Mouse (Mus musculus) midbrain, embryonic 10.5 days (tissue): Measurements from ENCODE around the gene Gm21985. TPM values are rescaled to one million over a fixed set of nuclear protein-coding genes. Genes with fewer than 3 reads are reported as not detected.

Source experiments
- DNase-seq: peaks from one replicate; pipeline ENCODE4 v3.0.0-alpha.2; 2017; ENCODE audit warnings: low spot score
- H3K27ac ChIP-seq: fragments of 300-500 bp; sonication (generic); replicated peaks from 2 replicates; pipeline ENCODE4 v1.5.1; 2016; ENCODE audit warnings: mild to moderate bottlenecking
- H3K27me3 ChIP-seq: fragments of 300-500 bp; sonication (generic); 2 replicates; pipeline ENCODE4 v1.6.1; 2016; ENCODE audit warnings: low read depth, mild to moderate bottlenecking; ENCODE audit not compliant: poor library complexity, severe bottlenecking
- H3K36me3 ChIP-seq: fragments of 300-500 bp; sonication (generic); 2 replicates; pipeline ENCODE4 v1.6.1; 2016; ENCODE audit warnings: mild to moderate bottlenecking, moderate library complexity
- H3K4me1 ChIP-seq: fragments of 300-500 bp; sonication (generic); 2 replicates; pipeline ENCODE4 v1.6.1; 2016
- H3K4me3 ChIP-seq: fragments of 300-500 bp; sonication (generic); 2 replicates; pipeline ENCODE4 v1.5.1; 2016; ENCODE audit warnings: mild to moderate bottlenecking, moderate library complexity
- H3K9me3 ChIP-seq: fragments of 300-500 bp; sonication (generic); replicated peaks from 2 replicates; pipeline ENCODE4 v1.6.1; 2016; ENCODE audit warnings: mild to moderate bottlenecking
- WGBS: fragments of 180-500 bp; shearing (Covaris S2); methylation state at CpG from one replicate; pipeline ENCODE4 v1.1.7; 2016; 5-methylcytosine and 5-hydroxymethylcytosine counted together
- polyA plus RNA-seq: library from polyadenylated mRNA; unstranded; fragments of >200 nt; fragmentation: Nextera tagmentation; extraction: Ambion mirVana; gene quantifications from 2 replicates; pipeline ENCODE4 v1.2.1, GENCODE M21; 2016

Gm21985 gene
- polyA plus RNA-seq, 1 experiment from 2014 or later = 0.04 TPM

- Histone ChIP-seq H3K27ac (no peak overlapping the region), H3K36me3 (peaks cover 27% of the 10 kb centered on the region), H3K9me3 (no peaks in the 10 kb centered on the region), H3K27me3 (no peaks in the 10 kb centered on the region), H3K4me1 (no peaks in the 10 kb centered on the region), H3K4me3 (no peak overlapping the region)
- no peak for DNase-seq
- 86% methylated on average over 10 of the region's 10 CpGs for WGBS
These were observed 18.8 kb upstream of the Gm21985 start for GRCm38 (mm10) chr2:112247323-112247722.

- Histone ChIP-seq H3K27me3 (no peaks in the 10 kb centered on the region), H3K4me1 (no peaks in the 10 kb centered on the region), H3K9me3 (no peaks in the 10 kb centered on the region), H3K4me3 (no peak overlapping the region), H3K36me3 (peaks cover 14% of the 10 kb centered on the region), H3K27ac (no peak overlapping the region)
- no peak for DNase-seq
- 92% methylated on average over 10 of the region's 10 CpGs for WGBS
These were observed 16.2 kb upstream of the Gm21985 start for GRCm38 (mm10) chr2:112249780-112250453.

- H3K27me3 ChIP-seq = no peaks in the 10 kb centered on the region
- no peak for DNase-seq
- H3K4me3 ChIP-seq = no peak overlapping the region
- no peaks in the 10 kb centered on the region for H3K4me1 ChIP-seq
- H3K9me3 ChIP-seq = no peaks in the 10 kb centered on the region
- 75% methylated on average over 7 of the region's 7 CpGs for WGBS
- H3K27ac ChIP-seq = no peak overlapping the region
- no peaks in the 10 kb centered on the region for H3K36me3 ChIP-seq
These were observed 11.2 kb upstream of the Gm21985 start for GRCm38 (mm10) chr2:112254675-112255515.

GRCm38 (mm10) chr2:112259241-112259962 is 6.7 kb upstream of the Gm21985 start, which contains the start of gene Nutm1:
Gene Nutm1, minus strand, starts transcription at chr2:112259291.
- Histone ChIP-seq H3K4me1 (peaks cover 14% of the 10 kb centered on the region), H3K9me3 (no peaks in the 10 kb centered on the region), H3K27ac (no peak within 1 kb of the TSS), H3K36me3 (no peaks in the 10 kb centered on the region), H3K27me3 (no peaks in the 10 kb centered on the region), H3K4me3 (no peak within 1 kb of the TSS)
- 75% methylated on average over 10 of the region's 10 CpGs for WGBS
- DNase-seq = no peak

- Histone ChIP-seq H3K9me3 (no peaks in the 10 kb centered on the region), H3K27ac (peak within 1 kb of the TSS; percentile 83), H3K4me1 (peaks cover 33% of the 10 kb centered on the region), H3K4me3 (peak within 1 kb of the TSS; percentile 68), H3K27me3 (no peaks in the 10 kb centered on the region), H3K36me3 (no peaks in the 10 kb centered on the region)
- DNase-seq = peak; percentile 84
- WGBS = under 1% methylated on average over 36 of the region's 36 CpGs
These were observed 4.1 kb upstream of the Gm21985 start, which contains the start of gene Nop10 for GRCm38 (mm10) chr2:112261748-112262653. Gene Nop10, plus strand, starts transcription at chr2:112261926.

GRCm38 (mm10) chr2:112262779-112263295 is 3.3 kb upstream of the Gm21985 start:
- Histone ChIP-seq H3K4me3 (peak overlapping the region; percentile 68), H3K4me1 (peaks cover 41% of the 10 kb centered on the region), H3K27me3 (no peaks in the 10 kb centered on the region), H3K36me3 (no peaks in the 10 kb centered on the region), H3K27ac (peak overlapping the region; percentile 83), H3K9me3 (no peaks in the 10 kb centered on the region)
- DNase-seq = no peak
- 41% methylated on average over 4 of the region's 4 CpGs for WGBS

GRCm38 (mm10) chr2:112264364-112264763 is 1.8 kb upstream of the Gm21985 start:
- H3K9me3 ChIP-seq = no peaks in the 10 kb centered on the region
- H3K27me3 ChIP-seq = no peaks in the 10 kb centered on the region
- DNase-seq = no peak
- peaks cover 43% of the 10 kb centered on the region for H3K4me1 ChIP-seq
- 80% methylated on average over 4 of the region's 4 CpGs for WGBS
- no peak overlapping the region for H3K27ac ChIP-seq
- no peak overlapping the region for H3K4me3 ChIP-seq
- no peaks in the 10 kb centered on the region for H3K36me3 ChIP-seq

- Histone ChIP-seq H3K4me3 (peak within 1 kb of the TSS; percentile 85), H3K9me3 (no peaks in the 10 kb centered on the region), H3K27ac (peak within 1 kb of the TSS; percentile 95), H3K4me1 (peaks cover 43% of the 10 kb centered on the region), H3K27me3 (no peaks in the 10 kb centered on the region), H3K36me3 (no peaks in the 10 kb centered on the region)
- DNase-seq = peak; percentile 93
- WGBS = under 1% methylated on average over 85 of the region's 85 CpGs
These were observed 469 bp upstream of the Gm21985 start, which contains the start of gene Slc12a6 for GRCm38 (mm10) chr2:112265448-112266241. Gene Slc12a6, plus strand, starts transcription at chr2:112265825.

GRCm38 (mm10) chr2:112266780-112267179 is 666 bp downstream of the Gm21985 start:
- H3K4me1 ChIP-seq = peaks cover 43% of the 10 kb centered on the region
- peak overlapping the region; percentile 85 for H3K4me3 ChIP-seq
- H3K27ac ChIP-seq = no peak overlapping the region
- no peaks in the 10 kb centered on the region for H3K36me3 ChIP-seq
- H3K27me3 ChIP-seq = no peaks in the 10 kb centered on the region
- 76% methylated on average over 10 of the region's 10 CpGs for WGBS
- no peaks in the 10 kb centered on the region for H3K9me3 ChIP-seq
- DNase-seq = no peak

GRCm38 (mm10) chr2:112267547-112268269 is 1.6 kb downstream of the Gm21985 start:
- H3K27ac ChIP-seq = no peak overlapping the region
- H3K4me1 ChIP-seq = peaks cover 40% of the 10 kb centered on the region
- no peaks in the 10 kb centered on the region for H3K9me3 ChIP-seq
- H3K27me3 ChIP-seq = no peaks in the 10 kb centered on the region
- peak overlapping the region; percentile 24 for H3K4me3 ChIP-seq
- WGBS = 86% methylated on average over 8 of the region's 8 CpGs
- DNase-seq = no peak
- no peaks in the 10 kb centered on the region for H3K36me3 ChIP-seq
